Mouse (Mus musculus) kidney, adult 9 months (tissue): ENCODE data around the gene Ankrd42.
A peak's percentile ranks its signal among the peaks of the same experiment; 100 is the strongest.

ENCODE experiments used
- DNase-seq: peaks from one replicate; pipeline ENCODE4 v3.0.0; 2022

Gene Ankrd42

DNA sequence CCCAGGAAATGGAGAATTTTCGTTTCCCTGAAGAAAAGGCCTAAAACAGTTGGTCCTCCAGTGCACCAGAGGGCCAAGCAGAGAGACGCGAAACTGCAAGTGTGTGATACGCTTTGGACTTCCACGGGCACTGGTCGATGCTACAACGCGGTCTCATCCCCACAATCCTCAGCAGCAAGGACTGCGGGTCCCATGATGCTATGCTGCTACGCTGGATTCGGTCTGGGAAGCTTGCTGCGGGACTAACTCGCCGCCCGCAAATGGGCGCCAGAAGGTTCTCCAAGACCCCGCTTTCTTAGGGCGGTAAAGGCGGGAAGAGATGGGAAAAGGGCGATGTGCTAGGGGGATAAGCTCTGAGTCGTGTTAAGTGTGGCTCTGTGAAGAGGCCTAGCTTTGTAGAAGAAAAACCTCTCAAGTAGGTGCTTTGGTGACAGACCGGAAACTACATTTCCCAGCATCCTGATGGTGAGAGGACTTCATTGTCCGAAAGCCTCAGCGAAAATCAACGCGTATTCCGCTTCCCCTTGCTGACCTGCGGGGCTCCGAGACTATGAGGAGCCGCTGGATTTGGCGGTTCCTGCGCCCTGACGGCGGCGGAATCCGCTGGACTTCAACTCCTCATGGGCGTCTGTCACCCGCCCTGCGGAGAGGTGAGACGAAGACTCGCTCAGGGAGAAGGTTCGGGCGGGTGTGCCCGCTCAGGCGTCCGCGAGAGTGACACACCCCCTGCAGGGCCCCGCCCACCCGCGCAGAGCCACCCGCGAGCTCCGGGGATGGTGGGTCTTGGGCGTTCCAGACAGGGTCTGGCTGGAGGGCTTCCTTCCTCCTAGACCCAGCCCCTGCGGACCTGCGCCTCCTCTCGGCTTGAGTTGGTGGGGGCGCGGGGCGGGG, 75.7 kb downstream of the Ankrd42 start, which contains the start of gene Ccdc90b:
Gene Ccdc90b (plus strand): TSS at position 164 of the 891 bp plus-strand sequence.
- peak; percentile 95 for DNase-seq

DNA sequence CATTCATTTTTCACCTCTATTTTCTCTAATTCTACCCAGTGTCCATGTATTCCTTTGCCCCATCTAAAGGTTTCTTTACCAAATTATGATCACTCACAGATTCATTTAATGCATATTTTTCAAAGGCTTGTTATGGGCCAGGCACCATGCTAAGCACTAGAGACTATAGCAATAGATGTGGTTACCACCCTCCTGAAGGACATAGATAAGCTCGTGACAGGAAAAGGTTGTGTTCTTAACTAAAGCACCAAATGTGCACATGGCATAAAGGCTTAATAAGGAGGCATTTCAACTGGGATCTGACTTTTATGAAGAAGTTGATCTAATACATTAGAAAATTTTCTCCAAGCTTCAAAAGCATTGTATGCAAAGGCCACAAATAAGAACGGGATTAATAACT, 78.2 kb downstream of the Ankrd42 start:
- no peak for DNase-seq

- peak; percentile 44 for DNase-seq
Measured at GRCm38 (mm10) chr7:92550990-92551392, 86.0 kb downstream of the Ankrd42 start.

- DNase-seq, result no peak
Measured at GRCm38 (mm10) chr7:92550248-92550989, 86.5 kb downstream of the Ankrd42 start.

- no peak for DNase-seq
Measured at GRCm38 (mm10) chr7:92546763-92547162, 90.2 kb downstream of the Ankrd42 start.

DNA sequence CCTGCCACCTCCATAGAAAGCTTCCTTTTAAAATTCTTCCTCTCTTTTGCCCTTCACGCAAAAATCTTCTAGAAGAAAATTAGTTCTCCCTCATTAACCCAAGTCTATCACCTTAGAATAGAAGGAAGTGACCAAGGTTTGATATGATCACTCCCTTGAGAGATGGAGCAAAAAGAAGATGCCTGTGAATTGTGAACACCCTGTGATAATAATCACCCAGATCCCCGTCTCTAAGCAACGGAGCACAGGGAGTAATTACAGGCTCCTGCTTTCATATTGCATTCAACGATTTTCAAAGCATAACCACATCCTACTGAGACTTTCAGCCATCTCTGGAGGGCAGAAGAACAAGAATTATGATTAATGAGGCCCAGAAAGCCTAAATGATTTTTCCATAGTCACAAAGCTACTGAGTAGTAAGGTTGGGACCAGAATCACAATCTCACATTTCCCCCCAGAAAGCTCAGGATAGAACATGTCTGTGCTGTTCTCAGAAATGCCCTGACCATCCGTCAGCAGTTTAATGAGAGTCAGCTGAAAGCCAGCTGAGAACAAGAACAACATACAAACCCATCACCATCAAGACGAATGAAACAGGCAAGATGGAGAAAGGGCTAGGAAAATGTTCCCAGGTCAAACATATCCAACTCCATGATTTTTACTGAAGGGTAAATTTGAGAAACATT, 104.4 kb downstream of the Ankrd42 start:
- no peak for DNase-seq
